Mouse (Mus musculus) left cerebral cortex, postnatal 14 days (tissue): ENCODE results near the gene Slc16a8. TPM values are rescaled to one million over a fixed set of nuclear protein-coding genes. Genes with fewer than 3 reads are reported as not detected.

Experiments
- DNase-seq, 2 experiments: peaks; one replicate each; pipeline ENCODE4 v3.0.0; 2021 to 2022; ENCODE audit warnings: low spot score in 2 of 2, mixed read lengths in 1 of 2
- intact Hi-C: fragments of 180-260 bp; cut with DNase I; formaldehyde crosslinking; loops from one replicate; pipeline ENCODE4 v1.15.1; 2025
- total RNA-seq, 2 experiments: library from RNA; stranded (reverse); gene quantifications; 2 replicates each; pipeline ENCODE4 v1.2.3; 2021

The Slc16a8 gene
- total RNA-seq, 2 experiments from 2014 or later = not detected

- intact Hi-C loops = no loop called here
- no peak for DNase-seq
These were observed 10.8 kb upstream of the Slc16a8 start for GRCm38 (mm10) chr15:79265384-79265783.

DNA sequence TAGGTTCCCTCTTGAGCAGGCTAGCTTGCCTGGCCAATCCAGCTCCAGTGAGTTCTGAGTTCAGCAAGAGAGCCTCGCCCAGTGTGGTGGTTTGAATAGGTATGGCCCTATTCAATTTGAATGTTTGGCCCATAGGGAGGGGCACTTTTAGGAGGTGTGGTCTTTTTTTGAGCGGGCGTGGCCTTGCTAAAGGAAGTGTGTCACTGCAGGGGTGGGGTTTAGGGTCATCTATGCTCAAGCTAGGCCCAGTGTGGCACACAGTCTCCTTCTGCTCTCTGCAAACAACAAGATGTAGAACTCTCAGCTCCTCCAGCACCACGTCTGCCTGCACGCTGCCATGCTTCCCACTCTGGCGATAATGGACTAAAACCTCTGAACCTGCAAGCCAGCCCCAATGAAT, 9.2 kb upstream of the Slc16a8 start:
- no peak for DNase-seq
- intact Hi-C loops = no loop called here

- DNase-seq = no peak
- intact Hi-C loops = no loop called here
These were observed 8.3 kb upstream of the Slc16a8 start for GRCm38 (mm10) chr15:79262786-79263309.

DNA sequence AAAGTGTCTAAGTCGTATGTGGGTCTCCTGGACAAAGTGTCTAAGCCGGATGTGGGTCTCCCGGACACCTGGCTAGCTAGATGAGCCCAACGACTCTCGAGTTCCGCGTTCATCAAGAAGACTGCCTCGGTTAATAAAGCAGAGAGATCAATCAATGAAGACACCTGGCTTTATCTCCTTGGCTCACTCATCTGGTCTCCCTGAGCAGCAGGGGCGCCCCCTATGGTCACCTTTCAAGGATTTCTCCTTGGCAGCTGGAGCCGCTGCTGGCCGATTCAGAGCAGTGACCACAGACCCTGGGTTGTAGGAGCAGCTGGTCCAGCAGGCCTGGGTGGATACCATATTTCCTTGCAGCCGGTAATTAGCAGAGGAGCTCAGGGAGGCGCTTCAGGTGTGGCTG, 7.8 kb upstream of the Slc16a8 start:
- intact Hi-C loops = no loop called here
- DNase-seq = no peak

GRCm38 (mm10) chr15:79261757-79262156, 7.2 kb upstream of the Slc16a8 start:
- DNase-seq = no peak
- intact Hi-C loops = no loop called here

GRCm38 (mm10) chr15:79261095-79261725, 6.6 kb upstream of the Slc16a8 start:
- peak; percentile 37 to 61 for DNase-seq
- intact Hi-C loops = no loop called here

DNA sequence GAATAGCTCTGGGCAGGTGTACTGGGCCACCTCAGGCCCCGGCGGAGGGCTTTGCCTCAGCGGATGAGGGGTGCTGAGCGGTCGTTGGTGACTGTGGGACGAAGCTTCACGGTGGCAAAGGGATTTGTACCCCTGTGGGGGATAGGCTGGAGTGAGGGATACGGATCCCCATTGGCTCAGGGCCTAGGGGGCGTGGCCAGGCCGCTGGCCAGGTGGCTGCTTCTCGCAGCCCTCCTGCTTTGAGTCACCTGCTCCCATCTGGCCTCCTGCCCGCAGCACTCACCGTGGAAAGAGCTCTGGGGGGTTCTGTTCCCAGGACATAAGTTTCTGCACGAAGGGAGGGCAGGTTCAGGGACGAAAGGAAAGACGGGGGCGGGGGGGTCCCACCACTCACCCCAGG, 4.0 kb upstream of the Slc16a8 start:
- intact Hi-C loops = no loop called here
- DNase-seq = no peak

GRCm38 (mm10) chr15:79252580-79252979, 2.0 kb downstream of the Slc16a8 start:
- intact Hi-C loops = no loop called here
- DNase-seq = no peak

DNA sequence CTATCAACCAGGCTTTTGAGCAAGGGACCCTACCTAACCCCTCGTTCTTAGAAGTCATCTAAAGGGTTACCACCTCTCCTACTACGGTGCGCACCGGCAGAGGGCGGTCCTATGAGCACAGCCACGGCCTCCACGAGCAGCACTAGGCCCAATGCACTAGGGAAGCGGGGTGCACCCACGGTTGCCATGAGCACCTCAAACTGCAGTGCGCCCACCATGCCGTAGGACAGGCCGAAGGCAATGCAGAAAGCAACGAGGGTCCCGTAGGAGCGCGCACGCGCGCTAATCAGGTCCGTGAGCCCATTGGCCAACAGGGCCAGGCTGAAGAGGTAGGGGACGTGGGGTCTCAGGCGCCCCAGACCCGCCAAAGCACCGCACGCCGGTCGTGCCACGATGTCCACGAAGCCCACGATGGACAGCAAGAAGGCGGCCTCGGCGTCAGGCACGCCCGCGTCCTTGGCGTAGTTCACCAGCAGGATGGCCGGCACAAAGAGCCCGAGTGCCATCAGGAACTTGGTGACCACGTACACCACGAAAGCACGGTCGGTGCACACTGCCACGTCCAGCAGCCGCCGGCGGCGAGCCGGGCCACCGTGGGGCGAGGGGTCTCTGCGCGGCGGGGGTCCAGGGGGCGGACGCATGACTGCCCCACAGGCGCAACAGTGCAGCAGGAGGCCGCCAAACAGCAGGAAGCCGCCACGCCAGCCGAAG, 2.6 kb downstream of the Slc16a8 start:
- peak; percentile 41 to 46 for DNase-seq
- intact Hi-C loops = no loop called here

GRCm38 (mm10) chr15:79251168-79251567, 3.4 kb downstream of the Slc16a8 start:
- no peak for DNase-seq
- intact Hi-C loops = no loop called here

DNA sequence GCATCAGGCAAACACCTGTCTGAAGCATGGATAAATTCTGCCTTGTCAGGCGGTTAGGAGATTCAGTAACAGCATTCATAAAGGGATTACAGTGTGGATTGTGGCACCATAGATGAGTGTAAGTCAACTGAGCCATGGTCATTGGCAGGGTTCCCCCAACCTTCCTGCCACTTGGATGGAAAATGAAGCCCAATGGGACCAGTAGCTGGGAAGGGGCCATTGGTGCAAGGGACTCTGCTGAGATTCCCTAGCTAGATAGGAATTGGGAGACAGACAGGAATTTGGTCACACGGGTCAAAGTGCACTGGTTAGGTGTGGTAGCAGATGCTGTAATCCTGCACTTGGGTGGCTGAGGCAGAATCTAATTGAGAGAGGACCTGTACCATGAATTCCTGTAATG, 4.3 kb downstream of the Slc16a8 start:
- DNase-seq = no peak
- intact Hi-C loops = no loop called here

DNA sequence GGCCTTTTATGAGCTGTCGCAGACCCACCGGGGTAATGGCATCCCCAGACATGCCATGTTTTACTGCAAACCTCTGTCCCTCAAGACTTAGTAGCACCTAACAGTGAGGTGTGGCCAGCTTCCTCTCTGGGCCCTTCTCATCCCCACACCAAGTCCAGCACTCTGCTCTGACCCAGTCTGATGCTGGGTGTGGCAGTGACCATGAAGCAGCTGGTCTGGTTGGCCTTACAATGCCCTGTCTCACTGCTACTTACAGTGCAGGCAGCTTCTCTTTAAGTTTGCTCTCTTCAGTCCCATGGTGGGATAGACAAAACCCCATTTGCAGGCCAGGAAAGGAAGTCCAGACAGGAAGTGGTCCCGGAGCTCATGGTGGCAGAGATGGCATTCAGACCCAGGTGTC, 9.2 kb downstream of the Slc16a8 start:
- intact Hi-C loops = no loop called here
- no peak for DNase-seq

GRCm38 (mm10) chr15:79244071-79244893, 10.3 kb downstream of the Slc16a8 start:
- intact Hi-C loops = no loop called here
- no peak for DNase-seq

GRCm38 (mm10) chr15:79243234-79244042, 11.1 kb downstream of the Slc16a8 start:
- DNase-seq = peak; percentile 99 to 100
- intact Hi-C loops = loop anchor here (2.0 kb wide), 1 partner anchor 223 kb away; no protein-coding TSS in a partner anchor

DNA sequence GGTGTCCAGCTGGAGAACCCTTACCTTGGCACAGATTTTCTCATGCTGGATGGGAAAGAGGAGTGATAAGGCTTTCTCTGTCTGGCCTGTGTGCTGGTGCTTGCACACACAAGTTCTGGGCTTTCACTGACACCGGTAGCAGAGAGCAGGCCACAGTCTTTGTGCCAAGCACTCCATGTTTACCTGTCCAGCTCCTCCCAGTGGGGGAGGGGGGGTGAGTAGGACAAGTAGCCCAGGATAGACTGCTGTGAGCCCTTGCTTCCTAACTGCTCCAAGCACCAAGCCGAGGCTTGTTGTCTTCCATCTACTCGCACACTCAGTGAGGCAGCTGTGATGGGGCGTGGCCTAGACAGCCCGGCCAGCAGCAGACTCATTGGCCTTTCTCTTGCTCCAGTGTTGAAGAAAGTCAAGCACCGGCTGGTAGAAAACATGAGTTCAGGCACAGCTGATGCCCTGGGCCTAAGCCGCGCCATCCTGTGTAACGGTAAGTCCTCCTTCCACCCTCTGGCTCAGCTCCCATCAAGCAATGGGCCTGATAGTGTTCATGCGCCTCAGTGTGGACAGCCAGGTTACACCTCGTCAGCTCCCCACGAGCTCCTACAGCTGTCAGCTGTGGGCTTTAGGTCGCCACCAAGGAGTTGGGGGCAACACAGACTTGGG, 11.9 kb downstream of the Slc16a8 start:
- peak in 1 of 2 experiments; percentile 38 for DNase-seq
- intact Hi-C loops = loop anchor here (2.0 kb wide), 1 partner anchor 224 kb away; no protein-coding TSS in a partner anchor

DNA sequence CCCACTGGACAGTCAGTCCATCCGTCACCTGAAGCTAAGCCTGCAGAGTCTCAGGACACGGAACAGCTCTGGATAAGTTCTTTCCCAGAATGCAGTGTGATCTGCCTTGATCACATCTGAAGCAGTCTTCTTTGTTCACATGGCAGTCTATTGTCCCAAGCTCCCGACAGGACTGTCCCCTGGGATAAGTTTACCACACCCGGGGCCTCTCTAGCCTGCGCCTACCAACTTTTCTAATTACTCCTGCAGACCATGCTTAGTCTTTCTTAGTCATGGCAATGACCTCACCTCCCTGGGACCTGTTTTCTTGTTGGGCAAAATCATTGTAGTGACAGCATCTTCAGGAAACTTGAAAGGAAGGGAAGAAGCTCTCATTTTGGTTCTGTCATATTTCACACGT, 16.5 kb downstream of the Slc16a8 start:
- no peak for DNase-seq
- intact Hi-C loops = no loop called here

- no peak for DNase-seq
- intact Hi-C loops = no loop called here
These were observed 19.3 kb downstream of the Slc16a8 start for GRCm38 (mm10) chr15:79235268-79235667.

GRCm38 (mm10) chr15:79229058-79229821, 25.3 kb downstream of the Slc16a8 start, which contains the start of the genes Pick1 and Gm49486:
Gene Pick1 (plus strand): TSS chr15:79229173.
Gene Gm49486 (plus strand): TSS chr15:79229391.
- intact Hi-C loops = no loop called here
- peak; percentile 66 to 79 for DNase-seq
